Mouse (Mus musculus): ENCODE results near the gene Lmx1a.

The Lmx1a gene

DNA sequence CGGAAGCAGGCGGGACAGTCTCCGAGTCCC lies at the start of gene Lmx1a:
TSS of gene Lmx1a (plus strand) at position 6 of the 30 bp plus-strand sequence.
- no peak for DNase-seq

DNA sequence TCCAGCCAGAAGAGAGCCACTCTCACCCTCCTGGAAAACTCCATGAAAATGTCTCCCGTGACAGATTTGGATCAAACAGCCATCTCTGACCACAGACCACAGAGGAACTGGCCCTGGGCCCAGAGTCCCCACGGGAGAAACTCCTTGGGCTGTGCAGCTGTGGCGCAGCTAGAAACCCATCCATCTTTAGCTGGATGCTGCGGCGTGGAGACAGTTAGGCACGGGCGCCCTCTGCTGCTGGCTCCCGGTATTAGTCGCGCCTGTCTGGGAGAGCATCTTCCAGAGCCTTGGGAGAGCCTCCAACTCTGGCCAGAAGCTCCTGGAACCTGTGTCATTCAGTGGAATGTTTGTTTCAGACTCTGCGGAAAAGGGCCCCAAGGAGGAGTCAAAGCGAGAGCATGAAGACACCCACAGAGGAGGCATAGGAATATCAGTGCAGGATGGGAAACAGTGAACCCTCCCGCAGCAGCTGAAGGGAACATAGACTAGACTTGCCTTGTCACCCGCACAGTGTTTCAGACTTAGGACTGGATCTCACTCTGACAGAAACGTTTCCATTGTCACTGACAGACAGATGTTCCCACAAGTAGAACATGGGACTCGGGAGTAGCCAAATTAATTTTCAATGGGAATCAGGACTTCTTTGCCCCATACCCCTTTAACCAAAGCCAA lies 44.0 kb upstream of the Lmx1a start:
- peak; percentile 82 for DNase-seq

DNA sequence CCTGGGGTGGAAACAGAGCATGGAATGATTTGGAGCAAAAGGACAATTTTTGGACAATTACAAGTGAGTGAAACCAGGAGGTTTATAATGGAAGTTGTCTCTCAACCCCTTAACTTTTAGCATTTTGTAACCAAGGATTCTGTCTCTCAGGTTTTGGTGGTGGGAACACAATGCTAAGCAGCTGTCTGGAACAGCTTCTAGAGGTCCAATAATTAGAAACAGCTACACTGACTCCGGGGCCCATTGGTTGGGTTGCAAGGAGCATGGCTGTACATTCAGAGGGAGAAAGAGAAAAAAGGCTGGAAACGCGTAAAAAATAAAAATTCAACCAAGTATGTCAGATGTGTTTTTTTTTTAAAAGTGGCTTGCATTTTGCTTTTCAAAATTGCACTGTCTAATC lies 40.4 kb upstream of the Lmx1a start:
- no peak for DNase-seq

DNA sequence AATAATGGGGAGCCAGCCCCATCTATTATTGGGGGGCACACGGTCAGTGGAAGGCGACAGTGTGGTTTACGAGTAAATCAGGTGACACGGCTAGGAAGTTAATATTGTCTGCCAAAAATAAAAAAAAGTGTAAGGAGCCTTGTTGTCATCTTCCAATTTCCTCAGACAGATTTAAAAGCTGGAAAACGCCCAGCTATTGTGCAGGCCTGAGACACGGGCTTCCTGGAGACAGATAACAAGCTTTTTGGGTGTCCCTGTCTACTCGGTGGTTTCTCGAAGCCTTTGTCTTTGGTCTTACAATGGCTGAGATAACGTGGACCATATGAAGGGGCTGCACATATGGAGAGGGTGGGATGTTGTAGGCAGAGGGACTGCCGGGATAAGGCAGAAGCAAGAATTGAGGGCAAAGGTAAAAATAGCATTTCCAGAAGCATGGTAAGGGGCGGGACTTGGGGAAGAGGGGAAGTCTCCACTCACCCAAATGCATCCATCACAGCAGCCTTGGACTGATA lies 39.9 kb upstream of the Lmx1a start:
- DNase-seq, result no peak

DNA sequence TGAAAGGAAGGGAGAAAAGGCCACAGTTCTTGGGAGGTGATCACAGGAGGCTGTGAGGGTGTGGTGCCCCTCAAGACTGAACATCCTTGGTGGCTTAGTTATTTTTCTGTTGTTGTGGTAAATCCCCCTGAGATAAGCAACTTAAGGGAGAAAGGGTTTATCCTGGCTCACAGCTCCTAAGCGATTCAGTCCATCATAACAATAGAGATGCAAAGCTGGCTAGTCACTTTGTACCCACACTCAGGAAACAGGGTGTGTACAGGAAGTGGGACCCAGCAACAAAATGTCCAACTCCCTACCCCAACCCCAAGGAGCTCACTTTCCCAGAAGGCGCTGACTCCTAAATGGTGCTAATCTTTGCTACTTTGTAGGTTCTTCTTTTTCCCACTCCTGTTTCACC lies 36.7 kb upstream of the Lmx1a start:
- no peak for DNase-seq

DNA sequence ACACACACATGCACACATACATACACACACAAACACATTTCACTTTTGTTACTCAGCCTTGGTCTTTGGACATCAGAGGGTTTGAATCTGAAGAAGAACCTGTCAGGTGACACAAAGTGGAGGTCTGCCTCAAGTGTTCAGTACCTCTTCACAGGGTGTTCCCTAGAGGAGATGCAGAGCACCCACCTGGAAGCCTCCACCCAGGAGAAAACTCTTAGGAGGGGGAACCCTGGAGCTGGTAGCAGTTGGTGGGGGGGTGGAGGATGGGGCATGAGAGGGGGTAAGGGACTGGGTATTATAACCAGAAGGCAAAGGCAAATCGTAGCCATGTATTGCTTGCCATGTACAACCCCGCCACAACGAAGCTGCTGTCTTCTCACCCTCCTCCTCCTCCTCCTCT lies 30.0 kb upstream of the Lmx1a start:
- no peak for DNase-seq

DNA sequence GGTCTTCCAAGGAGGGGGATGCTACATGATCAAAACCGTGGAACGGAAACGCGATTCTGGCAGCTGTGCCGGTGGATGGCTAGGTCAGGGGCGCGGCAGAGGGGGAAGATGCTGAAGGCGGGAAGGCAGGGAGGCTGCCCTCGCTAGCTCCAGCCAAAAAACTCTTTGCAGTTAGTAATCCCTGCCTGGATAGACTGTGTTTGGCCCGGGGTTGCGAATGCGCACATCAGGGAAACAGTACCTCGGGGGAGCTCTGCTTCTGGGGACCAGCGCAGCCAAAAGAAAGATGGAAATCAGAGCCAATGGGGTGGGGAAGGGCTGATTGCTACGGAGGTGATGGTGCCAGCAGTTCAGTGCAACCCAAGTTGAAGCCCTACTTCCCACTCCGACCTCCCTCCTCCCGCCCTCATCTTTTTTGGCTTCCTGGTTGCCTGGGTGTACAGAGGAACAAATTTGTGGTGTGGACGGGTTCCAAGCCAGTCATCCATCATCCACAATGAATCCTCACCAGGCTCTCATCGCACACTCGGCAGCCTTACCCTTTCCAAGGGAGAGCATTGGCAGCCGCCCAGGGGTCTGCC lies 28.4 kb upstream of the Lmx1a start:
- DNase-seq, result peak; percentile 38

DNA sequence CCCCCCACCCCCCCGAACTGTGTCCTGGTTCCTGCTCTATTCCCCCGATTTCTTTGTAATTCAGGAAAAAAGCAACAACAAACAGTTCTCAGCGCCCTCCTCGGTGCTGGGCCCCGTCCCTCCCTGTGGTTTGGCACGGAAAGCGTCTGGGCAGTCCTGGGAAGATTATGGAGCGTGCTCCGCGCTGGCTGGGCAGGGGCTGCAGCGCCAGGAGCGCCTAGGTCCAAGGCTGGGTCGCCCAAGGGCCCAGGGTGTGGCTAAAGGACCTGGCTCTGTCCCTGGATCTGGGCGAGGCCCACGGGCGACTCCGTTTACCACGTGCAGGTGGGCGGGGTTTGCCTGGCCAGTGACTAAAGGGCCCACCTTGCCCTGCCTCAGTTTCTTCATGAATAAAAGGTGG lies 27.9 kb upstream of the Lmx1a start:
- DNase-seq, result peak; percentile 6

DNA sequence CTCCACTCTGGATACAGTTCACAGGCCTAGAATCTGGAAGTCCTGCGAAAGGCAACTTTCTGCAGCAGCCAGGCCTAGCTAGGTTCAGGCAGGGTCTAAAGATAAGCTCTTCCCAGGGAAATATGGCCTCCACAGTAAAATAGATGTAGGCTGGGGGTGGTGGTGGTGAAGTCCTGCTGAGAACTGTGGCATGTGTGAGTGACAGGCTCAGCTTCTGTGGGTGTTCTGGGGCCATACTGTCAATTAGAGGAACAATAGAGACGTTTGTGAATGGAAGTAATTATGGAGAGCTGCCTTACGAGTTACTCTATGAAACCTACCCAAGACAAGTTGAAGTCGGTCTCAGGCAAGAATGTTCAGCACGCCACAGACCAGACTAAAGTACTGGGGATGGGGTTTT lies 25.9 kb upstream of the Lmx1a start:
- no peak for DNase-seq

DNA sequence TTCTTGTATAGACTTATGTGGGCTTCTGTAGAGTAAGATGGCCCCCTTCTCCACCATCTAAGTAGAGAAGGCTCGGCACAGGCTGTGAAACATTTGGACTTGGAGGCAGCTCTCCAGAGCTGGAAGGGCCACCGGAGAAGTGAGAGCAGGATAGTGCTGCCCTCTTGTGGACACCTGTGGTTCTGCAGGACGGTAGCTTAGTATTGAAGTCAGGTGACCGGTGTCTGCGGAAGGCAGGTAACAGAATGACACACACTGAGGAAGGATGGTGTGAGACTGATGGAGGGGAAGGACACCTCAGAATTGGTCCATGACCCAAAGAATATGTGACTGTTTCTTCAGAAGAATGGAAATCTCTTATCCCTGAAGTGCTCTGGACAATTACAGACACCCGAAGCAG lies 19.2 kb upstream of the Lmx1a start:
- peak; percentile 42 for DNase-seq

DNA sequence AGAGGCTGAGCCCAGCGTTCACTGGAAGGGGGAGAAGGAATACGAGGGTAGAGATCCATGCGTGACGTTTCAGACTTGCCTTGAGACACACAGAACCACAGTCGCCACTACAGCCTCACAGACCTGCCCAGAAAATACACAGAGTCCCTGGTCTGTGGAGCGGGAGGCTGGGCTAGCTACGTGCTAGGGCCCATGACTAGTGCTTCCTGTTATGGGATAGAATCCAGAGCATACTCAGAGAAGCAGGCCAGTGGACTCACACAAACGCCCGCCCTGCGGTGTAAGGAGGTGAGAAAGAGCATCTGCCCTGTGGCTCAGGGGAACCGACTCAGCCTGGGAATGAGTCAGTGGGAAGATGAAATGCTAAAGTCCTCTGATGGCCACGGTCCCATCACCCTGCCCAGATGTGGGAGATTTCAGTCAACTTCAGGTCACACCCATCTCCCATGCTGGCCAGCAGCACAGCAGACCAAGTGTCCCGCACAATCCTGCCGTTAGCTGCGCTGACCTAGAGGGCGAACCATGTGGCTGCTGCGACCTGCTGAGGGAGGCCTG lies 16.5 kb upstream of the Lmx1a start:
- no peak for DNase-seq

DNA sequence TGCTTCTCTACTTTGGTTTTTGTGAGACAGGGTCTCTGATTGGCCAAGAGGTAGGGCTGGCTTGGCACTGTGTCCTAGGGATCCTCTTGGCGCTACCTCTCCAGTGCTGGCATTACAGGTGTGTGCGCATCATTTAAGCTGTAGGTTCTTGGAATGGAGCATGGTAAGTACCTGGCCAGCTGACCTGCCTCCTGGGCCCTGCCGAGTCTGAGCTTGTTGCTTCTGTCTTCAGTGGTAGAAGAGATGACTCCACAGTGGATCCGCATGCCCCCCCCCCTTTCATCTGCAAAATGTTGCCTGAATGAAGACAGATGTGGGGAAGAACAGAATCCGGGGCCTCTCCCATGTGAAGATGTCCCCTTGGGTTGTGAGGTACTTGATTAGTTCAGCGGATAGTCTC lies 10.0 kb upstream of the Lmx1a start:
- no peak for DNase-seq

DNA sequence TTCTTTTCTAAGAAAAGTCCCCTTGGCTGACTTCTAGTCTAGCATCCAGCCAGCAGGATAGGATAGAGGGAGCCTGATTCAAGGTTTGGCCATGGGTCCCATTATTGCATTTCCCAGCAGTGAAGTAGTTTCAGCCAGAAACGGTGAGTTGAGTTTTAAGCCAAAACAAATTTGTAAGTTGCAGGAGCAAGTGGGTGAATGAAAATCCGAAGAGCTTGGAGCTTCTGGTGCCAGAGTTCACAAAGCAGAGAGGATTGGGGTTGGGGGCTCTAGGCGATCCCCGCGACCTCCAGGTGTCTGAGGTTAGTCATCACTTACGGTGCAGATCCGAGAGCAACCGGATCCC lies 1.1 kb upstream of the Lmx1a start:
- no peak for DNase-seq

DNA sequence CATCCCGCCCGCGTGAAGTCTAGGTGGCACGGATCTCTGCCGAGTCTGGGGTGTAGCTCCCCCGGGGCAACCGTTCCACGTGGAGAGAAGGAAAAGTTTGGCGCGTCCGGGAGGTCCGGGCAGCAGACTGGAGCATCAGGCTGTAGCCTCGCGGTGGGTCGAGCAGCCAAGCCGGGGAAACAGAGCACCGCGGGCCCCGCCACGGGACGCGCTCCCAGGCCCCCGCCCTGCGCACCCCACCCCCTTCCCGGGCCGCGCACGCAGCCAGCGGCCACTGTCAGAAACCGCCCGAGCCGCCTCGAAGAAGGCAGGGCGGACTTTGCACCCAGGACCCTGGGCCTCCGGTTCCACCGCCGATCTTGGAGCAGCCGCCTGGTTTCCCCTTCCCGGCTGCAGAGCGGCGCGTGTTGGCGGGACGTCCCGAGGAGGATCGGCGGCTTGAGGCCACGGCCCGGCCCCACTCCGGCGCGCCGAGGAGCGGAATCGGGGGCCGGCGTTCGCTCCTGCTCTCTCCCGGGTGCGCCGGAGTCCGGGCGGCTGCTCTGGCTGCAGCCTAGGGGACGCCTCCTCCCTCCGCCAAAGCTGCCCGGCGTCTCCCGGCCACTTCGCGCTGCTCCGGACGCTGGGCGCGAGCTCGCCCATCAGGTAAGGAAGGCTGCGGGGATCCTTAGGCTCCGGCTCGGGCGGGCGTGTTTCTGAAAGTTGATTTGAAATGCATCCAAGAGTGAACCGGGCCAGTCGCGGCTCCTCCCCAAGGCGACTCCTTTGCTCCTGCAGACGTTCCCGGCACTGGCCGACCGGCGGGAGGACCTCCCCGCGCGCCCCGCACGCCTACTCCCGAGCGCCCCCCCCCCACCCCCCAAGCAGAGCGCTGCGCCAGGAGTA lies 448 bp upstream of the Lmx1a start:
- no peak for DNase-seq

DNA sequence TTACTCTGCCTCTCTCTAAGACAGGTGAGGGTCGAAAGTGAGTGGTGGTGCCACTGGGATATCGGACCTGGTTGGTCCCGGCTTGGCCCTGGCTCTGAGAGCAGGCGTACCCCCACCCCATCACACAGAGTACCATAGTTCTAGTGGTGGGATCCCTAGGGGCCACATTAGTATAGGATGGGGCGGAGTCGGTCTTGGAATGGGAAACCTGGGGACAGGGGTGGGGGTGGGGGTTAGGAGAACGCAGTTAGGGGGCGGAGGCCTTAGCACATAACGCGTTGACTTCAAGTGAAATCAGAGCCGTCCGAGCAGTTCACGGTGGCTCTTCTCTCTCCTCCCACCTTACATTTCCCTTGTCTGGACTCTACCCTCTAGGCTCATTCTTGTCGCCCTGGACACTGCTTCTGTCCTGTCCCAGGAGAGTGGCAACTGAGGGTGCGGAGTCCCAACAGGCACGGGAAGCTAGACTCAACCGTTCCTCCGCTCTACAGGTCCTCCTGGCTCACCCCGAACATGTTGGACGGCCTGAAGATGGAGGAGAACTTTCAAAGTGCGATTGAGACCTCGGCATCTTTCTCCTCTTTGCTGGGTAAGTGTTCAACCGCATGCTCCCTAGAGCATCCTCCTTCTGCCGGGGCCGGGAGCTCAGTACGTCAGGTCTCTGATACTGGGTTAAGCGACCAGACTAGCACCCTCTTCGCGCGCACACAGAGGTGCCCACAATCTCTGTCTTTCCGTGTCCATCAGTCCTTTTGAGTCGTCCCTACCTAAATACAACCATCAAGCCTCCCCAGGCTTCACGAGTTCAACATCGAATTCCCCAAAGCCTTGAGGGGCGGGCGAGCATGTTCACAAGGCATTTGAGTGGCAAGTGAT lies 463 bp downstream of the Lmx1a start:
- no peak for DNase-seq

DNA sequence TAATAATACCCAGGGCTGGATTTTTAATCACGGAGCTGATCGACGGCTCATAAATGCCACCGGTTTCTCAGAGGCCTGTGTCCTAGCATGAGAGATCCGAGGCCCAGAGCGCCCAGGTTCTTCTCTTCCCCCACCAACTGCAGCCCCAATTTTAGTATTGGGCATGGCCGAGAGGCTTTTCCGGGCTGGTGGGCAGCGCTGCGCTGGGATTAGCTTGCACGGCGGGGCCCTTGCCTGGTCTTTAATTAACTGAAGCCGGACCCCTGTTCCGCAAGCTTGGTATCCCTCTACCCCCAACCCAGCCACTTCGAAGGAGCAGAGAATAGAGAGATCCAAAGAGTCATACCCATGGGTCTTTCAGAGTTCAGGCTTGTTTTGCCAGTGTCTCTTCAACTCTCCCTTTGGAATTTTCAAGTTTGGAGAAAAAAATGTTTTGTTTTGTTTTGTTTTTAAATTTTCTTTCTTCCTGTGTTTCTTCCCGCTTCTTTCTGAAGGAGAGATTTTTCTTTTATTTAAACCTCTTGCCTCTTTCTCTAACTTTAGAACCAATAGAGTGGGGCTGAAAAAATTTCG lies 1.2 kb downstream of the Lmx1a start:
- DNase-seq, result no peak

DNA sequence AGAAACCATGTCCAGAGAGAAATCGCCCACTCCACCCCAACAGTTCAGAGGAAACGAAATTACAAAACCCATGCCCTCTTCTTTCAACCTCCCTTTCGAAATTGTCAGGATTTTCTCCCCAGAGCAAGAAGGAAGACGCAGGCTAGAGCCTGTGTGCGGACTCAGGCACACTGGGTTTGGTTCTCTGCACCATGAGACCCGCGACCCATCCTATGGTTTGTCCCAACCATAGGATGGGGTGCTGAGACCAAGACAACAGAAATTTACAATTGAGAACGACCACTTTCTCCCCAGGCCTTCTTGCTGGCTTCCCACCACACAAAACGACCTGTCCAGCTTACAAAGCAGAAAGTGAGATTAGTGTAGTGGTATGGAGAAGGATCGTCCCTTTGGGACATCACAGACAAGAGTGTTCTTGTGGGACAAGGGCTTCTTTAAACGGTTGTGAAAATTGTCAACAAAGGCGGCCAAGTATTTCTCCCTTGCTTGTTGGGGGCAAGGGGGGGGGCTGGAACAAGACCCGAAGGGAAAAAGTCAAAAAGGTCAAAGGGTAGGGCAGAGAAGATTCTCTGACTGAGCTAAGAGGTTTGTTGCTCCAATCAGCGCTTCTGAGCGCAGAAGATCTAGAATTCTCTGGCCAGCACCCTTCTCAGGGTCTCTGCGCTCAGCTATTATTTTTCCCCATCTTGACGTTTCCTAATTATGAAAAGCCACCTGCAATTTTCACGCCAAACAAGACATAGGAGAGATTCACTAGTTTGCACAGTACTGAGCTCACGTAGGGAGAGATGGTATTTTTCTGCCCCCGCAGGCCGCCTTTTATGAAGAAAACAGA lies 1.9 kb downstream of the Lmx1a start:
- no peak for DNase-seq

DNA sequence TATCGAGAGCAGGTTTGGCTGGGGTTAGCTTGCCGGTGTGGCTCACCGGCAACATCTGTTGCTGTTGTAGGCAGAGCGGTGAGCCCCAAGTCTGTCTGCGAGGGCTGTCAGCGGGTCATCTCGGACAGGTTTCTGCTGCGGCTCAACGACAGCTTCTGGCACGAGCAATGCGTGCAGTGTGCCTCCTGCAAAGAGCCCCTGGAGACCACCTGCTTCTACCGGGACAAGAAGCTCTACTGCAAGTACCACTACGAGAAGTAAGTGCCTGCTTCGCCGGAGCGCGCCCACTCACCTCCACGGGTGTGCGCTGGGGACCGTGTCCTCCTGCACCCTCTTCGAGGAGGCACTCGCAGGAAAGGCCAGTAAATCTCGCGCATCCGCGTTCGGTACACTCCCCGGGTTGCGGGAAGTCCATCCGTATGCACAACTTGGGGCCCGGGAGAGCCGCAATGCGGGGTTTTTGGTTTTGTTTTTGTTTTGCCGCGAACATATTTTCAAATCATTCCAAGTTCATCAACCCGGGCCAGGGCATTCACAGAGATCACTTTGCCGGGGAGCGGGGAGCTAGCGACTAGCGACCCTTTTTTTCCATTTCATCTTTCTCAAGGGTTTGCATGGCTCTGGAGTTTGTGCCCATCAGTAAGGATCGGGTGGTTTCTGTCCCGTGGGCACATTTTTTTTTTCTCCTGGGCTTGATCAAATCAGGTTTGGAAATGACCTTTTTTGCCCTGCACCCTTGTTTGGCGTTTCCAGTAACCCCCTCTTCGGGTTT lies 3.1 kb downstream of the Lmx1a start:
- no peak for DNase-seq

DNA sequence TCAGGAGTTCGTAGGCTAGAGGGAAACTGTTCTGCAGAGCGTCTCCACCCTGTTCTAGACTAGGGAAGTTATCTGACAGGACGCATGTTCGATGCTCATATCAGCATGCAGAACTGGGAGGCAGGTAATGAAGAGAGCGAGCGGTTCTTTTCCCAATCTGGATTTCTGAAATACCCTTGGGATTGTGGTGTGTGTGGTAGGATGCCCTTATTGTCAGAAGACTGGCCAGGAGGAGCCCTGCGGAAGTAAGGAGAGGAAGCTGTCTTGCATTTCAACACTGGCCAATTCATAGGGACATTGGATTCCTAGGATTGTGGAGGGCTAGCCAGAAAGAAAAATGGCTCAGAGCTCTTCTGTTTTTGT lies 3.6 kb downstream of the Lmx1a start:
- DNase-seq, result no peak

DNA sequence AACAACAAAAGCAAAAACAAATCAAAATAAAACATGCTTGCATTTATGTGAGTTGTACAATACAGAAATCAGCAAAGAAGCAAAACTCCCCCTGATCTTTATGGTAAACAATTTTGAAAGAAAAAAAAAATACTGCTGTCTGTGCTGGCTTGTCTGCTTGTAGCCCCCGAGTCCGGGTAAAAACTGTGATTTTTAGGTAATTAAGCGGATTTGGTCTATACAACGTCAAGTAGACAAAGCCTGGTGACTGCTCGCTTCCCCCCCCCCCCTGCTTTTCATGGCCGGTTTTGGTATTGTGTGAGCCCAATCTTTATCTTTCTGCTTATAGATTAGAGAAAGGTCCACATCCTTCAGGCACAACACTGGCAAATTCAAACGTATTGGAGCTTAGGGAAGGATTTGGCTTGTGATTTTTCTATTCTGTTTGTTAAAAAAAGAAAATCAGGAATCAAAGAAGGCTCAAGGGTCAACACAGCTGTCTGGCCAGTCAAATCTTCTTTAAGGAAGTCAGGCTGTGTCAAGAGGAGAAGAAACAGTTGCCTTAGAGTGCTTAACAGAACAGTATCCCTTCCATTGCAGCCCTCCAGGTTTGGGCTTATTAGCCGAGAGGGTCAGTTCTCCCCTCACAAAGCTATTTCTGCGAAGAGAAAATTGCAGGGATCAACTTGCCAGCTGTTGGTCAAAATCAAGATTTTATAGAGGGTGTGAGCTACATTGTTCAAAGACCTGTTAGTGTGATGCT lies 4.6 kb downstream of the Lmx1a start:
- no peak for DNase-seq

DNA sequence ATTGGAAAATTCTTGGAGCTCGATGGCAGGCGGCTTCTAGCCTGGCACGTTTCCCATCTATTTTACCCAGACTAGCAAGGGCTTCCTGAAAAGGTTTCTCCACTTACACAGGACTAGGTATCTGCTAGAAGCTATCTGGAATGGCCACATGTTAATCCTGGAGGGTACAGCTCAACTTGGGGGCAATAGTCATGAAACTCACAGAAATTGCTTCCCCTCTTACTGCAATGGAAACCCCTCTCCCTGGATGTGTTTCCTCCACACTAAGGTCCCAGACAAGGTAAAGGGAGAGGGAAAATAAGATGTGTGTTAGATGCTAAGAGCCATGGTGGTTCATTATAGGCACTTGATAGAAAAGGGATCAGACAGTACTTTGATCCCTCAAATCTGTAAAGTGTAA lies 5.7 kb downstream of the Lmx1a start:
- no peak for DNase-seq

Measured in right cerebral cortex, adult 18-20 months (tissue).